In the genomic region with DNA sequence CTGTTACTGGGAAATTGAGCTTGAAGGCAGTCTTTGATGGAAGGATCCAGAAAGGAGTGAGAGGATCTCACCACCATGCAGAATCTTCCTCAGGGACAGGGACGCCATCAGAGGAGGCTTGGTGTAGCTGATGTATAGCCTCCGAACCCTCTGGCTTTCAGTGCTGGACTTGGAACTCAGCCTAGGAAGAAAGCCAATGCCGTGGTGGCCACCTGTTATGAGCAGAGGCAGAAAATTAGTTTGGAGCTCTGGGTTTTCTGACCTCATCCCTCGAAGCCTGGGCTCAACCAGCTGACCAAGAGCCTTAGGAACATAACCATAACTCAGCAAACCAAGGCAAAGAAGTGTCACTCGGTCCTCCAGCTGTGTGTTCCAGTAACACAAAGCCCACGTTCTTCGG, we compare ENCODE assay signal across 12 mouse cellular contexts.
A peak's percentile ranks its signal among the peaks of the same experiment; 100 is the strongest.
DNase-seq lines count a peak whose midpoint lies in the region; ATAC-seq and TF ChIP-seq lines count a peak whose summit lies in the region.
"Had no signal": no experiment of that assay in that cellular context is flagged by ENCODE, and none has a peak within 500 bp of the region (broad histone marks: within the 10 kb centered on the region; RNA-seq: fewer than 3 reads in every experiment).

No protein-coding gene starts in this region.

- no peak overlapping the region for H3K27ac ChIP-seq in gastrocnemius, adult 2 months
- H3K27ac ChIP-seq in midbrain, embryonic 14.5 days (replicated peaks; ENCODE audit: low read depth, low read length), result peak overlapping the region; percentile 70; the same call in 1 of the 2 replicates
- H3K27ac ChIP-seq in midbrain, embryonic 11.5 days (ENCODE audit: low read depth, low read length), result no peak overlapping the region
- H3K27ac ChIP-seq in liver, postnatal 0 days (ENCODE audit: low read depth), result peak overlapping the region; percentile 94
- H3K27ac ChIP-seq: embryonic facial prominence, embryonic 10.5 days; heart, adult 2 months had no signal

- no peaks in the 10 kb centered on the region for H3K9me3 ChIP-seq in midbrain, embryonic 14.5 days (ENCODE audit: control insufficient read depth, low read length)
- no peaks in the 10 kb centered on the region for H3K9me3 ChIP-seq in midbrain, embryonic 11.5 days (ENCODE audit: control insufficient read depth, low read length)
- H3K9me3 ChIP-seq in liver, postnatal 0 days (ENCODE audit: low read length), result no peaks in the 10 kb centered on the region
- H3K9me3 ChIP-seq: embryonic facial prominence, embryonic 10.5 days had no signal

- no peaks in the 10 kb centered on the region for H3K27me3 ChIP-seq in midbrain, embryonic 14.5 days (ENCODE audit: control insufficient read depth, insufficient read depth, low read length)
- H3K27me3 ChIP-seq in midbrain, embryonic 11.5 days (ENCODE audit: control insufficient read depth, insufficient read depth, low read length), result no peaks in the 10 kb centered on the region
- H3K27me3 ChIP-seq in liver, postnatal 0 days (ENCODE audit: insufficient read depth, low read length), result no peaks in the 10 kb centered on the region

- WGBS in midbrain, embryonic 14.5 days, result 92% methylated on average over 7 of the region's 7 CpGs
- 95% methylated on average over 7 of the region's 7 CpGs for WGBS in midbrain, embryonic 11.5 days
- 85% methylated on average over 7 of the region's 7 CpGs for WGBS in liver, postnatal 0 days (ENCODE audit: insufficient replicate concordance)

- peak; percentile 58 for DNase-seq in gastrocnemius, adult 2 months
- DNase-seq in gastrocnemius, postnatal 36 days, result no peak
- DNase-seq in midbrain, embryonic 14.5 days, result no peak
- DNase-seq in midbrain, embryonic 11.5 days (ENCODE audit: low spot score, missing footprints), result no peak
- DNase-seq in cerebellum, adult 9-11 months, result peak; percentile 79
- no peak for DNase-seq in liver, postnatal 0 days
- DNase-seq in right cerebral cortex, postnatal 14 days, result no peak
- no peak for DNase-seq in thymus, postnatal 14 days
- DNase-seq: heart, adult 2 months; kidney, adult 9 months; layer of hippocampus, adult 9-11 months had no signal

- no peaks in the 10 kb centered on the region for H3K36me3 ChIP-seq in midbrain, embryonic 14.5 days (ENCODE audit: control insufficient read depth, insufficient read depth, low read length)
- no peaks in the 10 kb centered on the region; the same call in 1 of the 2 replicates for H3K36me3 ChIP-seq in midbrain, embryonic 11.5 days (ENCODE audit: control insufficient read depth, insufficient read depth, low read length)
- H3K36me3 ChIP-seq in liver, postnatal 0 days (replicated peaks; ENCODE audit: insufficient read depth, low read length), result peaks cover 4% of the 10 kb centered on the region; the same call in 1 of the 2 replicates

- intact Hi-C loops in gastrocnemius, adult 2 months (cut with DNase I), result loop anchor here (2.0 kb wide), 1 partner anchor 67 kb away; no protein-coding TSS in a partner anchor
- intact Hi-C loops in gastrocnemius, postnatal 36 days (cut with DNase I), result no loop called here

- no peak overlapping the region for H3K9ac ChIP-seq in midbrain, embryonic 14.5 days (replicated peaks; ENCODE audit: low read length)
- no peak overlapping the region for H3K9ac ChIP-seq in midbrain, embryonic 11.5 days (ENCODE audit: low read length)
- H3K9ac ChIP-seq in liver, postnatal 0 days (replicated peaks), result 0 out of 2 replicates have a peak overlapping the region, but pooled peaks have one; percentile 45

- H3K4me2 ChIP-seq in midbrain, embryonic 14.5 days (ENCODE audit: low read length), result no peak overlapping the region
- no peak overlapping the region for H3K4me2 ChIP-seq in midbrain, embryonic 11.5 days
- H3K4me2 ChIP-seq in liver, postnatal 0 days (ENCODE audit: low read depth, low read length), result peak overlapping the region; percentile 62

- ATAC-seq in midbrain, embryonic 14.5 days (ENCODE audit: low FRiP score, low TSS enrichment), result no peak
- ATAC-seq in midbrain, embryonic 11.5 days (ENCODE audit: low FRiP score), result no peak
- ATAC-seq in liver, postnatal 0 days, result no peak

- H3K4me3 ChIP-seq in gastrocnemius, adult 2 months, result no peak overlapping the region
- no peak overlapping the region for H3K4me3 ChIP-seq in midbrain, embryonic 14.5 days (replicated peaks; ENCODE audit: low read depth, low read length)
- H3K4me3 ChIP-seq in midbrain, embryonic 11.5 days (ENCODE audit: low read depth, low read length), result no peak overlapping the region
- H3K4me3 ChIP-seq in liver, postnatal 0 days (ENCODE audit: low read depth, low read length), result no peak overlapping the region
- H3K4me3 ChIP-seq: embryonic facial prominence, embryonic 10.5 days; heart, adult 2 months had no signal

- TF ChIP-seq EP300 in liver, postnatal 0 days (IDR thresholded peaks at IDR 0.05; ENCODE audit: low read depth), result no peak

- H3K4me1 ChIP-seq in midbrain, embryonic 14.5 days (ENCODE audit: control insufficient read depth, insufficient read depth, low read length), result peaks cover 29% of the 10 kb centered on the region
- peaks cover 9% of the 10 kb centered on the region for H3K4me1 ChIP-seq in midbrain, embryonic 11.5 days (ENCODE audit: control insufficient read depth, insufficient read depth, low read length)
- H3K4me1 ChIP-seq in liver, postnatal 0 days (ENCODE audit: insufficient read depth), result peaks cover 35% of the 10 kb centered on the region

- TF ChIP-seq CTCF in gastrocnemius, adult 2 months (IDR thresholded peaks at IDR 0.05), result no peak
- TF ChIP-seq CTCF in liver, postnatal 0 days (IDR thresholded peaks at IDR 0.05; ENCODE audit: low read depth), result no peak

Comparison
In these comparisons a context has a peak if more than half of its experiments do, and no peak if none do; other contexts are left out.
1. DNase-seq: peak in gastrocnemius, adult 2 months (single experiment) and cerebellum, adult 9-11 months (single experiment); none in gastrocnemius, postnatal 36 days (0 of 2), midbrain, embryonic 14.5 days (single experiment), midbrain, embryonic 11.5 days (single experiment), liver, postnatal 0 days (single experiment), right cerebral cortex, postnatal 14 days (single experiment) and thymus, postnatal 14 days (single experiment).
2. H3K27ac ChIP-seq: peak in midbrain, embryonic 14.5 days (single experiment) and liver, postnatal 0 days (single experiment); none in gastrocnemius, adult 2 months (single experiment) and midbrain, embryonic 11.5 days (single experiment).